Mouse (Mus musculus): Measurements from ENCODE around the gene 2200002J24Rik.

The 2200002J24Rik gene

GRCm38 (mm10) chr7:30698589-30698988 is at the start of gene 2200002J24Rik:
2200002J24Rik (plus strand) TSS chr7:30698926.
- no peak for DNase-seq (ENCODE audit: low spot score)

GRCm38 (mm10) chr7:30649591-30650540 is 48.9 kb upstream of the 2200002J24Rik start, which contains the start of gene Rbm42:
Rbm42 (minus strand) TSS chr7:30650317.
- DNase-seq (ENCODE audit: low spot score) = peak; percentile 99

- DNase-seq (ENCODE audit: low spot score) = peak; percentile 90
Measured at GRCm38 (mm10) chr7:30664529-30665200, 34.1 kb upstream of the 2200002J24Rik start, which contains the start of gene Haus5. Haus5 (minus strand) TSS chr7:30664994.

- no peak for DNase-seq (ENCODE audit: low spot score)
Measured at GRCm38 (mm10) chr7:30665321-30665720, 33.4 kb upstream of the 2200002J24Rik start.

- DNase-seq (ENCODE audit: low spot score) = no peak
Measured at GRCm38 (mm10) chr7:30669229-30669628, 29.5 kb upstream of the 2200002J24Rik start.

- DNase-seq (ENCODE audit: low spot score) = no peak
Measured at GRCm38 (mm10) chr7:30671480-30671879, 27.2 kb upstream of the 2200002J24Rik start, which contains the start of gene Pmis2. Pmis2 (minus strand) TSS chr7:30671605.

GRCm38 (mm10) chr7:30678263-30678975 is 20.3 kb upstream of the 2200002J24Rik start:
- DNase-seq (ENCODE audit: low spot score) = no peak

- no peak for DNase-seq (ENCODE audit: low spot score)
Measured at GRCm38 (mm10) chr7:30681897-30682296, 16.8 kb upstream of the 2200002J24Rik start.

- DNase-seq (ENCODE audit: low spot score) = no peak
Measured at GRCm38 (mm10) chr7:30683425-30683824, 15.3 kb upstream of the 2200002J24Rik start.

- no peak for DNase-seq (ENCODE audit: low spot score)
Measured at GRCm38 (mm10) chr7:30688325-30688724, 10.4 kb upstream of the 2200002J24Rik start.

GRCm38 (mm10) chr7:30698101-30698500 is 625 bp upstream of the 2200002J24Rik start:
- no peak for DNase-seq (ENCODE audit: low spot score)

- DNase-seq (ENCODE audit: low spot score) = no peak
Measured at GRCm38 (mm10) chr7:30706214-30706882, 7.6 kb downstream of the 2200002J24Rik start.

- DNase-seq (ENCODE audit: low spot score) = no peak
Measured at GRCm38 (mm10) chr7:30707441-30707840, 8.7 kb downstream of the 2200002J24Rik start.

- DNase-seq (ENCODE audit: low spot score) = no peak
Measured at GRCm38 (mm10) chr7:30711942-30712341, 13.2 kb downstream of the 2200002J24Rik start, which contains the start of gene Atp4a. Atp4a (plus strand) TSS chr7:30712209.

- DNase-seq (ENCODE audit: low spot score) = peak; percentile 53
Measured at GRCm38 (mm10) chr7:30717006-30717715, 18.4 kb downstream of the 2200002J24Rik start.

- DNase-seq (ENCODE audit: low spot score) = no peak
Measured at GRCm38 (mm10) chr7:30717716-30718046, 19.0 kb downstream of the 2200002J24Rik start.

GRCm38 (mm10) chr7:30719669-30720068 is 20.9 kb downstream of the 2200002J24Rik start:
- DNase-seq (ENCODE audit: low spot score) = no peak

- no peak for DNase-seq (ENCODE audit: low spot score)
Measured at GRCm38 (mm10) chr7:30721286-30721685, 22.6 kb downstream of the 2200002J24Rik start.

GRCm38 (mm10) chr7:30723274-30723953 is 24.7 kb downstream of the 2200002J24Rik start:
- no peak for DNase-seq (ENCODE audit: low spot score)

GRCm38 (mm10) chr7:30728214-30728613 is 29.5 kb downstream of the 2200002J24Rik start:
- no peak for DNase-seq (ENCODE audit: low spot score)

All from urinary bladder, postnatal 14 days (tissue).